Mouse (Mus musculus) fat pad, adult 2 months (tissue): ENCODE measurements around the gene Mterf2.

ENCODE experiments used
- DNase-seq: peaks from one replicate; pipeline ENCODE4 v3.0.0-alpha.2; 2011; ENCODE audit warnings: low read depth, low spot score; ENCODE audit errors: extremely low read depth

Gene Mterf2

DNA sequence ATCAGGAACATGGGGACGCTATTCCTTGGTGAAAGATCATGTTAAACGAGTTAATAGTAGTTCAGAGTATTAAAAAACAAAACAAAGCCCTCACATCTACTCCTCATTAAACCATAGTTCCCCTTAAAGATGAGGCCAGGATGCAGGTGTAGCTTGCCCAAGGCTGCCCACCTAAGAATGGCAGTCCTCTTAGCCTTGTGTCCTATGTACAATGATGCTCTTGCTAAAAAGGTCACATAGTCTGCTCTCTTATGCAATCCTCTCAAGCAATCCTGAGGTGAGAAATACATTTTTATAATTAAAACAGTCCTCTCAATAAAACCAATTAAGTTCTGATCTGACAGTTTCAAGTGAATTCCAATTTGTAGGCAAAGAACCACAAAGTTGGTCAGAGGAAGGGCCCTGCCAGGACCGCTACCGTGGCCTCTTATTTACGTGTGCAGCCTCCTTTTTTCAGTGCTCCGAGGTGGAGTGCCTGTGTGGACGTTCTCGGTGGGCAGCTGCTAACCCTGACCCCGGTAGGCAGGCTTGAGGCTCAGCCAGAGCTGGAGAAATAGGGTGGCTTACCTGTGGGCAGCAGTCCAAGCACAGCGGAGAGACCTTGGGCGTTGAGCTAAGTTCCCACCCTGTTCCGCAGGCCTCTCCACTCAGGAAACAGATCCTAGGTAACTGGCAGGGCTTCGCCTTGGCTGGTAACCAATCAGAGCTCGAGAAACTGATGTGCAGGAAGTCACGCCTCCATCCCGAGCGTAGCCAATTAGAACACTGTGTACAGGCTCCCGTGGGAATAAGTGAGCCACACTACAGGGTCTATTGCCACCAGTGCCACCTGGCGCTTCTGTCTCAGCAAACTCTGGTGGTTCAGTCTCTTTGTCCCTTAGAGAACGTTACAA, at the start of gene Mterf2:
Gene Mterf2 (minus strand): TSS at position 633 of the 893 bp plus-strand sequence.
- DNase-seq: peak; percentile 89

DNA sequence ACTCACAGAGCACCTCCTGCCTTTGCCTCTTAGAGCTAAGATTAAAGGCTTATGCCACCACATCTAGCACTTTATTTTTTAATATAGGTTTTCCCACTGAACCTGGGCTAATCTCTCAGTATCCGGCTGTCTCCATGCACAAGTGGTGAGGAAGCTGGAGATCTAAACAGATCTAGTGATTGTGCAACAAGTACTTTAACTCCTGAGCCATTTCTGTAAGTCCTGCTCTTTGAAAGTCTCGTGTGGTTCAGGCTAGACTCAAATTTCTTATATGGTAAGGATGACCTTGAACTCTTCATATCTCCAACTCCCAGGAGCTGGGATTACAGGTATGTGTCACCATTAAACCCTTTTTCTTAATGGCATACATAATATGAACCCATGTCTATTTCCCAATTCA, 48.8 kb upstream of the Mterf2 start:
- no peak for DNase-seq

DNA sequence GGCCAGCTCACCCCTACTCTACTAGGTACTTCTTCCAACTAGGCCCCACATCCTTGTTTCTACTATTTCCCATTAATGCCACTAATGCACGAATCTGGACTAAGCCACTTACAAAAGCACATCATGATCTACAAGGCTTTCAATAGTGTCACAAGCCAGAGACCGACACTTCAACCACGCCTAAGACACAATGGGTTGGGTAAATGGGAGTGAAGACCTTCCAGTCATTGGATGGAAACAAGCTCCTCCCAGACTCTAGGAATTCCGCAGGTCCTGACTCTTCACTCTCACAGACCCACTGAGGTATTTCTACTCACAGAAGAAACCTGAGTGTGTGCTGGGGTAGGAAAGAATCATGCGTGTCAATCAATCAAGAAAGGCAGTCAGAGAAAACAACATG, 37.5 kb upstream of the Mterf2 start:
- DNase-seq: no peak

DNA sequence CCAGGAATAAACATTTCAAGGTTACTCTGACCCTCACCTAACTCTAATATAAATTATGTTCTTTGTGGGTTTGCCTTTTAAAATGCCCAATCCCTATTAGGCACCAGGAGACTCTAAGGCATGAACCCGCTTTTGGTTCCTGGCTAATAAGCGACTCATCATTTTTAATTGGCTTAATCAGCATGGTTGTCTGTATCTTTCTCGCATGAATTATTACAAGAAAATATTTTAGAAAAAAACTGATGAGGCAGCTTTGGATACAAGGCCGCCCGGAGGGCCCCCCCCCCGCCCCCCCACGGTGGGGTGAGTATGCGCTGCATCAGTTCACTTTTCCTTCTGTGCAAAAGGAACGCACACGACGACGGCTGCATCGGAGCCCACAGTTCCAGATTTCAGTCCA, 37.0 kb upstream of the Mterf2 start:
- no peak for DNase-seq

DNA sequence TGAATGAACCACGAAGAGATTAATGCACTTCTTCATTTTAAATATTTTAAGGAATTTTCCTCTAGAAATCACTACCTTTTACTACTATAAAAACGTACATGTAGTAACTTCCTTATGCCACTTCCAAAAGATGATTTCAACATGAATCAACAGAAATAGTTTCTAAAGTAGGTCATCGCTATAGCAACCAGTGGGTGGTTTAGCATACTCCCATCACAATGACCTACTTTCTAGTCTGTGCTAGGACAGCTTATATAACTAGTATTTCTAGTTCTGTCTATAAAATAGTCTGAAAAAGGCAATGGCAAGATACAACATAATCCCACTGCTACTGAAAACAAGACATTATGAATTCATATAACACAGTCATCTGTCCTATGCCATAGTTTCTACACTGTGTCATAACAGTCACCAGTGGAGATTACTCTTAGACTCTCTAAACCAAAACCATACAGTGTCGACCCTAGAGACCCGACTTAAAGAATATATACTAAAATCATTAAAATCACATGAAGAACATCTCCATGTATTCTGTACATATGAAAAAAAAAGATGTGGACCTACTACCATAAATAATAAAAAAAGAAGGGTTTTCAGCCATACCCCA, 34.0 kb upstream of the Mterf2 start:
- DNase-seq: peak; percentile 84

DNA sequence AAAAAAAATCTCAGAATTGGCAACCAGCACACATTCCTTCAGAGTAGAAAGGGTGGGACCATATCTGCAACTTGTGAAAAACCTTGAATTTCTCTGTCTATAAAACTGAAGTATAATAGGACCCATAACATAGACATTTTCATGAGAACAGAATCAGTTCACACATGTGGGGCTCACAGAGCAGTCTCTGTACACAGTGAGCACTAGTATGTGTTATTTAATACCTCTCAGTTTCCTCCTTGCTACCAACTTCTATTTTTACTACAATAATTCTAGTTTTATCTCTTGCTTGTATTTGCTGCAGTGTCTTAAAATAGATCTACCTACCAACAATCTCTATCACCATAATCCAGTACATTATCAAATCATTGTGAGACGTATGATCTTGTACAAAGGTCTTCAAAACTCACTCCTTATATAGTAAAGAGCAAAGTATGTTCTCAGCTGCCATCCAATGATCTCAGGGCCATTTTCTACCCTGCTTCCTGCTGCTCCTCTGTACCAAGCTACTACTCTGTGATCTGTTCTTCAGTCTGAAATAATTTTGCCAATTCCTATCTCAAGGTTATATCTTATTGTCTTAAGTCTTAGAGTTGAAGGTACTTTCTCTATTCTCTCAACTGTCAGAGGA, 32.3 kb upstream of the Mterf2 start:
- DNase-seq: no peak

DNA sequence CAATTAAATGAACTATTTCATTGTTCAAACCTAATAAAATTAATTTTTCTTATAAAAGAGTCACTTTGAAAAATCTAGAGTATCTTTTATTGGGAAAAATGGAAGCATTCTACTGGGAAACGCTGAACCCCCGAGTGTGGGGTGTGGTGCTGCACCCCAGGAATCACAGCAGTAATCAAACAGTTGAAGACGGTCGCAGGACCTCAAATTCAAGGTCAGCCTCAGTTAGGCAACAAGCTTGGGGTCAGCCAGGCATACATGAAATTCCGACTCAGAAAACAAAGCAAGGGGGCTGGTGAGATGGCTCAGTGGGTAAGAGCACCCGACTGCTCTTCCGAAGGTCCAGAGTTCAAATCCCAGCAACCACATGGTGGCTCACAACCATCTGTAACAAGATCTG, 29.6 kb upstream of the Mterf2 start:
- DNase-seq: no peak

DNA sequence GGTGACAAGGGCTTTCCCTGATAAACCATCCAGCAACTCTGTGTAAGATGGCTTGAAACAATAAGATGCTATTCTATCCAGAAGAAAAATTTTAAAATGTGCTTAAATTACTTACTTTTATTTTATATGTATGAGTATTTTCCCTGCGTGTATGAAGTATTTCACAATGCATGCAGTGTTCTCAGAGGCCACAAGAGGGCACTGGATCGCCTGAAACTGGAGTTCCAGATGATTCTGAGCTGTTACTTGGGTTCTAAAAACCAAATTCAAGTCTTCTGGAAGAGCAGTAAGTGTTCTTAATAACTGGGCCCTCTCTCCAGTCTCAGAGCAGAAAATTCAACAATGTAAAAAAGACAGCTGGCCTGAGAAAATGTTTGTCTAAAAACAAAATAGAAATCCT, 26.4 kb upstream of the Mterf2 start:
- no peak for DNase-seq

DNA sequence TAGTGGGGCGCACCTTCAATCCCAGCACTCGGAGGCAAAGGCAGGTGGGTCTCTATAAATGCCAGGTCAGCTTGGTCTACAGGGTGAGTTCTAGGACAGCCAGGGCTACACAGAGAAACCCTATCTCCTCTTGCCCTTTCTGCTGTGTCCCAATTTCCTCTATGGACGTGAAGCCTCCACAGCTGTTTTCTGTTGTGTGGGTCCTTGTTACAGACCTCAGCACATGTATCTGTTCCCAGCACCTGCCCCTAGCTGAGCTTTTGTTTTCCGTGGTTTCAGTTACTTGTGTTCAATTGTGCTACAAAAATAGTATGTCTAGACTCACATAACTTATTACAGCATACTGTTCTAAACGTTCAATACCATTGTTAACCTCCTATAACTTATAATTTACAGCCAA, 21.4 kb upstream of the Mterf2 start:
- DNase-seq: no peak

DNA sequence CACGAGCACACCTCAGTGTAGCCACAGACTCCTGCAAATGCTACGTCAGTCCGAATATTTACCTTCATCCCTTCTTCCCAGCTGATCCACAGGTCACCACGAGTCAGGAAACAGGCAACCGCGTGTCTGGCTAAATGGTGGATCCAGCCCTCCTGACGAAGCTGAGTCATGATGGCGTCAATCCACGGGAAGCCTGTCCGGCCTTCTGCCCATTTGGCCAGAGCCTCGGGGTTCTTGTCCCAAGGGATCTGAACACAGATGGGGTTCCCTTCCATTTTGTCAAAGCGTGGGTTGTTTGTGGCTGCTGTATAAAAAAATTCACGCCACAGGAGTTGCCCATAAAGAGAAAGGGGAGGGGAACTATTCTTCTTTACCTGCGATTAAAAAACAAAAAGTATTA, 18.5 kb upstream of the Mterf2 start:
- DNase-seq: no peak

DNA sequence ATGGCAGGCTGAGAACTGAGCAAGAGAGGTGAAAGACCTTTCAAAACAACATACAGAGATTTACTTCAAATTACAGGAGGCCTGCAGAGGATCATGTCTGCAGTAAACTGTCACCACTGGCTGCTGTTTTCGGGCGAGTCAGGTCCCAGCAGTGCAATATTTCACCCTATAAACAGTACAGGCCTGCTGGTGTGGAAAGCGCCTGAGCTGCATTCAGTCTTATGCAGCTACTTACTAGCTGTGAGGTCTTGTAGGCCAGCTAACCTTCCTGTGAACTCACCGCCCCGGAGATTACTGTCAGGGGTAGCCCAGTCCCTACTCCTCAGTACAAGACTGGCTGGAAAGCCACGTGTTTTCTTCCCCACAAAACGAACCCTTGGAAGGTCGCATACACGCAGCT, 13.6 kb upstream of the Mterf2 start:
- no peak for DNase-seq

DNA sequence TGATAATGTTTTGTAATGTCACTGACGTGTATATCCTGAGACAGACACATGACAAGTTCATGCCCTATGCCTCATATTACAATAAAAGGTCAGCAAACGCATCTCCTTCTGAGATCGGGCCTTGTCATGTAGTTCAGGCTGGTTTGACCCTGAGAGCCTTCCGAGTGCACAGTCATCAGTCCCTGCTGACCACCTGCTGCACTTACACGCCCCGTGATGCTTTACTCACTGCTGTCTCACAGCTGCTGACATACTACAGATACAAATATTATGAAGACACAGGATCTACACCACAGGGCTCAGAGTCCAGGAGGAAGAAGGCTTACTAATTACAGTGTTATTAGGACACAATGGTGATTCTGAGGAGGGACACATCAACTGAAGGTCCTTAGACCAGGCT, 8.7 kb upstream of the Mterf2 start:
- DNase-seq: no peak

DNA sequence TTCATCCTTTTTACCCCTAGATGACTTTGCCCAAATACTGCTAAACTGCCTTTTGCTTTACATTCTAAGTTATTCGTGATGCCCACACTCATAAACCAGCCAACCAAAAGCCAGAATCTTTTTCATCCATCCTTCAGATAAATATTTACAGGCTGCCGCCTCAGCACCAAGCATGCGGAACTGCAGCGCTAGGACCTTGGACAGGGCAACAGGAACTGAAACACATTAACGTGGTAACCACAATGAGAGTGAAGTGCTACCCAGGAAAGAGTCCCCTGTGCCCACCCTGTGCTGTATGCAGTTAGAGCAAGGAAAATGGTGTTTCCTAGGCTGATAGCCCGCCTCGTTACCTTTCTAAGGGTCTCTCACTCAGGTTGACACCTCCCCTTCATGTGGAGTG, 626 bp upstream of the Mterf2 start:
- DNase-seq: no peak

DNA sequence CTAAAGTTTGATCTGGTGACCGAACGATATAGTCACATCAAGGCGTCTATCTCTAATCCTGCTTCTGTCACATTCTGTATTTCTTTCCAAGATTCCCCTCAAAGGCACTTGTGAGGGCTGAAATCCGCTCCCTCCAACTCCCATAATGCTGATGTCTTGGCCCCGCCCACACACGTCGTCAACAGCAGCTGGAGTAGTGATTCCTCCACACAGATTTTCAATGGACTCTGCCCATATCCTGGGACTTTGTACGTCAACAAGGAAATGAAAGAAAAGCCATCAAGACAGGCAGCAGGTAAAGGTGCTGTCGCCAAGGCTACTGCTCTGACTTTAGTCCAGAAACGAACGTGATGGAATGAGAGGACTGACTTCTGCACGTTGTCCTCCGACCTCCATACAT, 2.6 kb downstream of the Mterf2 start:
- no peak for DNase-seq

DNA sequence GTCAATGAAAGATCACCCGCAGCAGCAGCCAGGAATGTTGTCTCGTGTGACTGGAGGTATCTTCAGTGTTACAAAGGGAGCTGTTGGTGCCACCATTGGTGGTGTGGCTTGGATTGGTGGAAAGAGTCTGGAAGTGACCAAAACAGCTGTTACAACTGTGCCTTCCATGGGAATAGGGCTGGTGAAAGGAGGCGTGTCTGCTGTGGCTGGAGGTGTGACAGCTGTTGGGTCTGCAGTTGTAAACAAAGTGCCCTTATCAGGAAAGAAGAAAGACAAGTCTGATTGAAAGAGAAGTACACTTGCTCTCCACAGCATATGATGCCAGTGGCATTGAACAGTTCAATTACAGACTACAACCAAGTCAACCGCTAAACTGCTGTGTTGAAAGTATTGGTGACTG, 13.4 kb downstream of the Mterf2 start:
- no peak for DNase-seq

DNA sequence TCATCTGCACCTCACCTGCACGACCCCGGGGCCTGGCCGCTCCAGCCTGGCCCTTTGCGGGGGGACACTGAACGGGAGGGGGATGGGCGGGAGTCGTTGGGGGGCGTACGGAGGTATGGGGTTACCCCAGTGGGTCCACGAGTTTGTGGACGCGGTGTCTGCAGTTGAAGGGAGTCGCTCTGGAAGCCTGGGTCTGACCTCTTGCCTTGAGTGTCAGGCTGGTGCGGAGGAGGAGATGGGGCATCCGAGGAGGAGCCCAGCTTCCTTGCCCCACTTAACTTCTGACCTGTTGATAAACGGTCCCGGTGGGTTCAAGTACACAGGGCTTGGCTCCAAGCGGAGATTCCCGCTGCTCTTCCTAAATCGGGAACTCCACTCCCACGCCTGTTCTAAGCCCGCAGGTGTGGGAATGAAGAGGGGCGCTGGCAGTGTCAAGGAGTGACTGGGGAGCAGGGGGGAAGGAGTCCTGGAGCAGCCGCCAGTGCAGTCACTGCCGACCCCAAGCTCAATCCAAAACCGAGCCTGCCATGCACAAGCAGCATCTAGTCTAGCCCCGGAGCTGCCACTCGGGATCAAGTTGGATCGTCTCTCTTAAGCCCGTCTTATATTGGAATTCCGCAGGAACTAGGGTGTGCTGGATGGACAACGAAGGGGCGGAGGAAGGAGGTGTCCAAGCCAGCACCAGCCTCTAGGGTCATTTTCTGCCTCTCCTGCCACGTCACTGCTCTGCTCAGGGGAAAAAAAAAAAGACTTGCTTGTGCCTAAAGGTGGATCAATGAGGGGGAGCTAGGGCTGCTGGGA, 24.5 kb downstream of the Mterf2 start:
- DNase-seq: no peak

DNA sequence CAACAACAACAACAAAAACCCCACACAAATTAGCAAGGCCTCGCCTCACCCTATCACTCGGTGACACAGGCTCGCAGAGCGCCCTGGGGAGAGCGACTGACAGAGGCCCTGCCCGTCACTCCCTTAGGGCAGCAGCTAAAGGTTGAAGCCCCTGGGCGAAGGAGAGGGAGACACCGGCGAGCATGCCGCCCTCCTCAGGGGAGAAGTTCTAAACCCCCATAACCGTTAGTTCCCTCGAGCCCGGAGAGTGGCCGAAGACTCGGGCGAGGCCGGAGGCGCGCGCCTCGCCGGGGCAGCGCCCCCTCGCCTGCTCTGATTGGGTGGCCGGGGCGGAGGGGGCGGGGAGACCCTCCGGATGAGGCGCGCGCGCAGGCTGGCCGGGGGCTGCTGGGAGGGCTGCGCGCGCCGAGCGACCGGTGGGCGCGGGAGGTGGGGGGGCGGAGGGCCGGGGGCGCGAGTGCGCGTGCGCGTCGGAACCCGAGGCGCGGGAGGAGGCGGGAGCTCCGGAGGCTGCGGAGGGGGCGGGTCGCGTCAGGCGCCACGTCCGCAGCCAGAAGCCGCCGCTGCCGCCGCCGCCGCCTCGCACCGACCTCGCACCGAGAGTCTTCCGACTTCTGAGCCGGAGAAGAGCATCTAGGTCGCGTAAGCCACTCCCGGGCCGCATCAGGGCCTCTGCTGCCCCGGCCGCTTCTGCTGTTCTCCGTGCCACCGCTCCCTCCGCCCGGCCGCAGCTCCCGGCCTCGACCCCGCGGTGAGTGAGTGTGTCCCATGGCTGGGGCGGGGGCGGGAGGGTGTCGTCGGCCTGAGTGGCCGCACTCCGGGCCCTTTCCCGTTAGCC, 25.4 kb downstream of the Mterf2 start, which contains the start of the genes Fhl4 and Tmem263:
Gene Fhl4 (minus strand): TSS at position 249 of the 838 bp plus-strand sequence.
Gene Tmem263 (plus strand): TSS at position 381 of the 838 bp plus-strand sequence.
- DNase-seq: no peak

DNA sequence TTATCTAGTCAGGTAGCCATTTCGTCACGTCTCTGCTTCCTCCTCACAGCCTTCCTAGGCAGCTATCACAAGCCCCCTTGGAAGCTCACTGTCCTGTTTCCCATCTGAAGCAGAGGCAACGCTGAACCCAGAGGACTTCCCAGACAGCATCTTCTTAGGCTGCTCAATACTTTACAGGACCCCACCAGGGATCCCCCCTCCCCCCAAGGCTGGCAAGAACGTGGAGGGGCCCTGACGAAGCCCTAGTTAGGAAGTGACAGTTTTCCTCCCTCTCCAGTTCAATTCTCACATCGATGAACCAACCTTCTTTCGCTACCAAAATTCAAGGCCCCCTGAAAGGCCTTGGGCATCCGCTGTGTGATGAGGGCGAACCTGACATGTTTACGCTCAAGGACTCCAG, 26.0 kb downstream of the Mterf2 start:
- DNase-seq: no peak

DNA sequence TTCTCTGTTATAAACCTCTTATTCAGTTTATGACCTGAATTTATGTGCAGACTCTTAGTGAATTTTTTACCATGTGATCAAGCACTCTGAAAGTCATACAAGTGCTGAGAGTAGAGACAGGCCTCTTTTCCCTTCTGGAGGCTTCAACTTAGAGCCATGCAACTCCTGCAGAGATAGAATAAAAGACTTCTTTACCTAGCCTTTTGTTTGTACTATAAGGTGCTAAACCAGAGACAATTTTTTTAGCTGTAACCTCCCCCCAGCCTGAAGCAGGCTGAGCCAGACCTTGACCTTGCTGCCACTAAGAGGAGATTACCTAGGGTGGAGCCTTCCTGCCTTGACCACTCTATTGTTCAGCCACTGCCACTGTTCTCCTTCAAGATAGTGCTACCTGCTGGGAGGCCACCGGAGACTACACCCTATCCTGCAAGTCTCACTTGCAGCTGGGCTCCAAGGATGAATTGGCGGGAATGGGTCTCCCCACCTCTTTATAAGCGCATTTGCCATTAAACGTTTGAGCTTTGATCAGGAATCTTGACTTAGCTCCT, 56.1 kb downstream of the Mterf2 start:
- DNase-seq: no peak
